Mouse (Mus musculus): ENCODE measurements around the gene Gm28308.

DNA sequence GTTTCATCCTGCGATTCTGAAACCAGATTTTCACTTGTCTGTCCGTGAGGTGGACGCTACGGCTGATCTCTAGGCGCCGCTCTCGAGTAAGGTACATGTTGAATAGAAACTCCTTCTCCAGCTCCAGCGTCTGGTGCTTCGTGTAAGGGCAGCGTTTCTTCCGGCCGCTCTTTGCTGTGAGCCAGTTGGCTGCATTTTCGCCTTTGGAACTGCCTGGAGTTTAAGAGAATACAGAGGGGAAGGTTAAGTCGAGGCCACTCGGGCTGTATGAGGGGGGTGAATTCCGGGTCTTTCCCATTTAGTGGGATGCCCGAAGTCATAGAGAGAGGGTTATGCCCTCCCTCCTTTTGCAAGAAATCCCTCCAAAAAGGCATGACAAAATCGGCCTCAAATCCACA, 19.4 kb upstream of the Gm28308 start:
- TF ChIP-seq POLR2A (IDR thresholded peaks at IDR 0.05; ENCODE audit: insufficient read depth, low read depth, low read length) (no peak), CTCF (IDR thresholded peaks at IDR 0.05) (no peak)

Measured in heart, adult 2 months (tissue).